Mouse (Mus musculus): ENCODE measurements around the gene Trub1.

The Trub1 gene

GRCm38 (mm10) chr19:57441501-57441900 is 11.2 kb upstream of the Trub1 start:
- CTCF ChIA-PET = no interaction called here

- CTCF ChIA-PET = no interaction called here
Measured at GRCm38 (mm10) chr19:57442936-57443657, 9.6 kb upstream of the Trub1 start.

- CTCF ChIA-PET = interaction anchor here (0.6 kb wide), 2 partner anchors 606 to 1513 kb away, joined by 3 to 4 read pairs; no protein-coding TSS in a partner anchor
Measured at GRCm38 (mm10) chr19:57445049-57445448, 7.7 kb upstream of the Trub1 start.

GRCm38 (mm10) chr19:57450849-57451248 is 1.9 kb upstream of the Trub1 start:
- CTCF ChIA-PET = no interaction called here

GRCm38 (mm10) chr19:57451762-57452161 is 950 bp upstream of the Trub1 start:
- CTCF ChIA-PET = interaction anchor here (0.5 kb wide), 1 partner anchor 94 kb away, joined by 8 read pairs; no protein-coding TSS in a partner anchor

GRCm38 (mm10) chr19:57453218-57453600 is 497 bp downstream of the Trub1 start:
- CTCF ChIA-PET = no interaction called here

- CTCF ChIA-PET = no interaction called here
Measured at GRCm38 (mm10) chr19:57455286-57455960, 2.7 kb downstream of the Trub1 start.

GRCm38 (mm10) chr19:57457075-57457474 is 4.4 kb downstream of the Trub1 start:
- CTCF ChIA-PET = interaction anchor here (0.8 kb wide), 1 partner anchor 53 kb away, joined by 4 read pairs; no protein-coding TSS in a partner anchor

- CTCF ChIA-PET = no interaction called here
Measured at GRCm38 (mm10) chr19:57463741-57464140, 11.0 kb downstream of the Trub1 start.

- CTCF ChIA-PET = no interaction called here
Measured at GRCm38 (mm10) chr19:57465742-57466141, 13.0 kb downstream of the Trub1 start.

GRCm38 (mm10) chr19:57471033-57471432 is 18.3 kb downstream of the Trub1 start:
- CTCF ChIA-PET = no interaction called here

GRCm38 (mm10) chr19:57472169-57472568 is 19.5 kb downstream of the Trub1 start:
- CTCF ChIA-PET = interaction anchor here (0.5 kb wide), 1 partner anchor 136 kb away, joined by 3 read pairs; no protein-coding TSS in a partner anchor

GRCm38 (mm10) chr19:57473301-57473700 is 20.6 kb downstream of the Trub1 start:
- CTCF ChIA-PET = interaction anchor here (0.6 kb wide), 1 partner anchor 926 kb away, joined by 4 read pairs; no protein-coding TSS in a partner anchor

GRCm38 (mm10) chr19:57475298-57475697 is 22.6 kb downstream of the Trub1 start:
- CTCF ChIA-PET = no interaction called here

GRCm38 (mm10) chr19:57477310-57477709 is 24.6 kb downstream of the Trub1 start:
- CTCF ChIA-PET = no interaction called here

- CTCF ChIA-PET = no interaction called here
Measured at GRCm38 (mm10) chr19:57478056-57478455, 25.3 kb downstream of the Trub1 start.

GRCm38 (mm10) chr19:57479886-57480655 is 27.4 kb downstream of the Trub1 start:
- CTCF ChIA-PET = no interaction called here

- CTCF ChIA-PET = no interaction called here
Measured at GRCm38 (mm10) chr19:57481743-57482259, 29.1 kb downstream of the Trub1 start.

GRCm38 (mm10) chr19:57482815-57483214 is 30.1 kb downstream of the Trub1 start:
- CTCF ChIA-PET = no interaction called here

GRCm38 (mm10) chr19:57487051-57487658 is 34.4 kb downstream of the Trub1 start:
- CTCF ChIA-PET = interaction anchor here (0.6 kb wide), 1 partner anchor 1660 kb away, joined by 3 read pairs; no protein-coding TSS in a partner anchor

GRCm38 (mm10) chr19:57489527-57489926 is 36.8 kb downstream of the Trub1 start:
- CTCF ChIA-PET = no interaction called here

- CTCF ChIA-PET = interaction anchor here (0.5 kb wide), 1 partner anchor 292 kb away, joined by 6 read pairs; no protein-coding TSS in a partner anchor
Measured at GRCm38 (mm10) chr19:57491030-57491429, 38.3 kb downstream of the Trub1 start.
